ENCODE assay signal across 9 mouse cellular contexts in the genomic region with DNA sequence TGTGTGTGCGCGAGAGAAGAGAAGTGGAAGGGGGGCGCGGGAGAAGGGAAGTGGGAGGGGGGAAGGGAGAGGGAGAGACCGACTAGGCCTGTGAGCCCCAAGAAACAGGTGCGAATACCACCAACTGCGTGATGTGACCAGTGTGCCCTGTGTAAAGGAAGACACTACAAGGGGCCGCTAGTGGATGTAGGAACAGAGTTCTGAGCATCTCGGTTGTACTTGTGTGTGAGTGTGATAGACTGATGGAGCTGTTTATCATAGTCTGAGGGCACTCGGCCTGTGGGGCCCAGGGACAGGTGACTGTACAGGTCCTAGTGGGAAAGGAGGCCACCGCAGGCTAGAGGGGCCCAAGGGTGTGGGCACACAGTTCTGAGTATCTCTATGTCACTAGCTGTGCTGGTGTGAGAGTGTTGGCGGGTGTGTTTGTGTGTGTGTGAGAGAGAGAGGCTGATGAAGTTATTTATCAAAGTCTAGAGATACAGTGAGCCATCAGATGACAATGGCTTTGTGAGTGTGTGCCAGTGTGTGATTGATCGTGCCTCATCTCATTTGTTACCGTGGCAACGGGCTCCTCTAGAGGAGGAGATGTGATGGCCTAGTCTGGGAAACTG. TPM values are rescaled to one million over a fixed set of nuclear protein-coding genes. Genes with fewer than 3 reads are reported as not detected.
DNase-seq lines count a peak whose midpoint lies in the region; ATAC-seq and TF ChIP-seq lines count a peak whose summit lies in the region.
"Had no signal": no experiment of that assay in that cellular context is flagged by ENCODE, and none has a peak within 500 bp of the region (broad histone marks: within the 10 kb centered on the region; RNA-seq: fewer than 3 reads in every experiment).

No protein-coding gene starts in this region.

- peak overlapping the region; percentile 49 for H3K4me2 ChIP-seq in intestine, embryonic 14.5 days (ENCODE audit: low read length)
- H3K4me2 ChIP-seq in liver, embryonic 14.5 days (ENCODE audit: low read depth), result peak overlapping the region; percentile 77

- no peak for TF ChIP-seq CTCF in liver, embryonic 14.5 days (IDR thresholded peaks at IDR 0.05; ENCODE audit: low read depth)

- no peaks in the 10 kb centered on the region for H3K36me3 ChIP-seq in embryonic facial prominence, embryonic 10.5 days (replicated peaks)
- 0 out of 2 replicates have a peak, but pooled peaks cover 4% of the 10 kb centered on the region for H3K36me3 ChIP-seq in intestine, embryonic 14.5 days (ENCODE audit: control insufficient read depth, insufficient read depth, low read length)
- H3K36me3 ChIP-seq in liver, embryonic 14.5 days (replicated peaks; ENCODE audit: control insufficient read depth, insufficient read depth, low read depth), result no peaks in the 10 kb centered on the region

- no peaks in the 10 kb centered on the region for H3K9me3 ChIP-seq in embryonic facial prominence, embryonic 10.5 days
- H3K9me3 ChIP-seq in intestine, embryonic 14.5 days (ENCODE audit: control insufficient read depth, low read length), result no peaks in the 10 kb centered on the region
- no peaks in the 10 kb centered on the region for H3K9me3 ChIP-seq in liver, embryonic 14.5 days (ENCODE audit: control insufficient read depth, low read length)

- H3K9ac ChIP-seq in intestine, embryonic 14.5 days (ENCODE audit: low read length), result peak overlapping the region; percentile 34
- H3K9ac ChIP-seq in liver, embryonic 14.5 days (replicated peaks), result peak overlapping the region; percentile 61

- peaks cover 18% of the 10 kb centered on the region for H3K4me1 ChIP-seq in embryonic facial prominence, embryonic 10.5 days
- H3K4me1 ChIP-seq in intestine, embryonic 14.5 days (replicated peaks; ENCODE audit: control insufficient read depth, insufficient read depth, low read length), result peaks cover 9% of the 10 kb centered on the region; the same call in 1 of the 2 replicates
- peaks cover 11 to 26% of the 10 kb centered on the region in 2 experiments for H3K4me1 ChIP-seq in liver, embryonic 14.5 days (replicated peaks; ENCODE audit: control insufficient read depth in 2 of 2, insufficient read depth in 2 of 2, low read length in 1 of 2)

- peak; percentile 10; the same call in 1 of the 2 replicates for ATAC-seq in intestine, embryonic 14.5 days (replicated peaks; ENCODE audit: low FRiP score, low TSS enrichment, low read depth)
- peak; percentile 65 for ATAC-seq in liver, embryonic 14.5 days (ENCODE audit: insufficient read depth)
- no peak for ATAC-seq in megakaryocyte progenitor cell, adult 5-6 weeks (replicated peaks; ENCODE audit: poor library complexity)

- peak overlapping the region; percentile 82 for H3K27ac ChIP-seq in embryonic facial prominence, embryonic 10.5 days (replicated peaks)
- H3K27ac ChIP-seq in intestine, embryonic 14.5 days (ENCODE audit: low read depth), result no peak overlapping the region
- H3K27ac ChIP-seq in liver, embryonic 14.5 days, result peak overlapping the region; percentile 69

- DNase-seq in heart, adult 11 months, result peak; percentile 91
- DNase-seq in heart, postnatal 25 days (ENCODE audit: low spot score), result no peak
- DNase-seq in MN1 (ENCODE audit: low spot score), result peak; percentile 35
- DNase-seq in embryonic facial prominence, embryonic 10.5 days (ENCODE audit: low spot score), result peak; percentile 14
- peak; percentile 60 for DNase-seq in intestine, embryonic 14.5 days (ENCODE audit: low spot score)
- DNase-seq in liver, embryonic 14.5 days (ENCODE audit: low read depth in 3 of 3, low spot score in 3 of 3), result peak; percentile 31 to 64 (median 43)
- peak; percentile 26 to 39 for DNase-seq in right cerebral cortex, adult 2 months (ENCODE audit: low spot score in 2 of 2)

- WGBS in embryonic facial prominence, embryonic 10.5 days, result 36% methylated on average over 15 of the region's 15 CpGs
- 24% methylated on average over 15 of the region's 15 CpGs for WGBS in intestine, embryonic 14.5 days
- WGBS in liver, embryonic 14.5 days (ENCODE audit: insufficient replicate concordance), result 18% methylated on average over 15 of the region's 15 CpGs

- TF ChIP-seq EP300 in liver, embryonic 14.5 days (IDR thresholded peaks at IDR 0.05; ENCODE audit: low read depth), result no peak

- intact Hi-C loops in heart, postnatal 25 days (cut with DNase I), result loop anchor here (2.0 to 10.0 kb wide), 7 partner anchors 46 to 1008 kb away; a partner anchor contains a TSS

- no peaks in the 10 kb centered on the region for H3K27me3 ChIP-seq in embryonic facial prominence, embryonic 10.5 days (replicated peaks; ENCODE audit: low read depth, poor library complexity, severe bottlenecking)
- no peaks in the 10 kb centered on the region for H3K27me3 ChIP-seq in intestine, embryonic 14.5 days (replicated peaks; ENCODE audit: control insufficient read depth, insufficient read depth, low read length)
- H3K27me3 ChIP-seq in liver, embryonic 14.5 days (ENCODE audit: control insufficient read depth, insufficient read depth, low read length), result no peaks in the 10 kb centered on the region

- peak overlapping the region; percentile 66 for H3K4me3 ChIP-seq in embryonic facial prominence, embryonic 10.5 days
- H3K4me3 ChIP-seq in intestine, embryonic 14.5 days (ENCODE audit: low read depth, low read length), result peak overlapping the region; percentile 38
- peak overlapping the region; percentile 68 to 85 for H3K4me3 ChIP-seq in liver, embryonic 14.5 days (ENCODE audit: insufficient read depth in 1 of 2, low read depth in 2 of 2, low read length in 2 of 2)

RNA-seq across cellular contexts. Expression of a gene that starts 0.6 kb away (rescaled TPM):
- total RNA-seq in heart, postnatal 25 days (2021), result 1 to 10 TPM; 2.8 to 3.5 TPM
- polyA plus RNA-seq in embryonic facial prominence, embryonic 10.5 days (2016; fragmentation: Nextera tagmentation; extraction: Ambion mirVana), result 6.0 and 6.6 TPM in 2 replicates
- polyA plus RNA-seq in intestine, embryonic 14.5 days (2014; fragmentation: Nextera tagmentation; extraction: Ambion mirVana), result 5.7 and 7.9 TPM in 2 replicates
- 1.7 and 2.2 TPM in 2 replicates for polyA plus RNA-seq in liver, embryonic 14.5 days (2012; rRNA removed)
- 5.3 and 6.6 TPM in 2 replicates for polyA plus RNA-seq in liver, embryonic 14.5 days (2014; fragmentation: Nextera tagmentation; extraction: Ambion mirVana)
- 1.3 and 3.3 TPM in 2 replicates for total RNA-seq in megakaryocyte progenitor cell, adult 5-6 weeks (2015)
- 2.8 and 3.4 TPM in 2 replicates for total RNA-seq in megakaryocyte progenitor cell, adult 5-6 weeks (2017)

RNA-seq across cellular contexts. Expression of a gene that starts 34.5 kb away (rescaled TPM):
- not detected for total RNA-seq in heart, postnatal 25 days (2021)
- polyA plus RNA-seq in embryonic facial prominence, embryonic 10.5 days (2016; fragmentation: Nextera tagmentation; extraction: Ambion mirVana), result not detected in 2 replicates
- polyA plus RNA-seq in intestine, embryonic 14.5 days (2014; fragmentation: Nextera tagmentation; extraction: Ambion mirVana), result not detected in 2 replicates
- not detected in 2 replicates for polyA plus RNA-seq in liver, embryonic 14.5 days (2012; rRNA removed)
- not detected in 2 replicates for polyA plus RNA-seq in liver, embryonic 14.5 days (2014; fragmentation: Nextera tagmentation; extraction: Ambion mirVana)
- total RNA-seq in megakaryocyte progenitor cell, adult 5-6 weeks (2015), result not detected in 2 replicates
- total RNA-seq in megakaryocyte progenitor cell, adult 5-6 weeks (2017), result not detected in 2 replicates
- total RNA-seq: layer of hippocampus, postnatal 25 days had no signal

RNA-seq across cellular contexts. Expression of a gene that starts 44.1 kb away (rescaled TPM):
- 1 to 10 TPM in 1 of 2 experiments, under 1 TPM in 1; 0.88 to 1.9 TPM for total RNA-seq in heart, postnatal 25 days (2021)
- polyA plus RNA-seq in embryonic facial prominence, embryonic 10.5 days (2016; fragmentation: Nextera tagmentation; extraction: Ambion mirVana), result 7.1 and 7.6 TPM in 2 replicates
- 4.0 and 5.3 TPM in 2 replicates for polyA plus RNA-seq in intestine, embryonic 14.5 days (2014; fragmentation: Nextera tagmentation; extraction: Ambion mirVana)
- 0.73 and 0.79 TPM in 2 replicates for polyA plus RNA-seq in liver, embryonic 14.5 days (2012; rRNA removed)
- polyA plus RNA-seq in liver, embryonic 14.5 days (2014; fragmentation: Nextera tagmentation; extraction: Ambion mirVana), result 0.54 and 0.88 TPM in 2 replicates
- total RNA-seq in megakaryocyte progenitor cell, adult 5-6 weeks (2015), result 4.0 TPM in 2 replicates
- 2.2 and 3.3 TPM in 2 replicates for total RNA-seq in megakaryocyte progenitor cell, adult 5-6 weeks (2017)

RNA-seq across cellular contexts. Expression of a gene that starts 56.5 kb away (rescaled TPM):
- under 1 TPM; 0.48 to 0.52 TPM for total RNA-seq in heart, postnatal 25 days (2021)
- polyA plus RNA-seq in embryonic facial prominence, embryonic 10.5 days (2016; fragmentation: Nextera tagmentation; extraction: Ambion mirVana), result 2.3 and 3.1 TPM in 2 replicates
- 1.5 and 2.1 TPM in 2 replicates for polyA plus RNA-seq in intestine, embryonic 14.5 days (2014; fragmentation: Nextera tagmentation; extraction: Ambion mirVana)
- 0.13 and 0.20 TPM in 2 replicates for polyA plus RNA-seq in liver, embryonic 14.5 days (2012; rRNA removed)
- 0.06 and 0.16 TPM in 2 replicates for polyA plus RNA-seq in liver, embryonic 14.5 days (2014; fragmentation: Nextera tagmentation; extraction: Ambion mirVana)
- total RNA-seq in megakaryocyte progenitor cell, adult 5-6 weeks (2015), result 0.20 TPM in 2 replicates
- 0.57 and 0.79 TPM in 2 replicates for total RNA-seq in megakaryocyte progenitor cell, adult 5-6 weeks (2017)
